Mouse (Mus musculus) gastrocnemius, postnatal 25 days (tissue): ENCODE results near the gene Nomo1. TPM values are rescaled to one million over a fixed set of nuclear protein-coding genes. Genes with fewer than 3 reads are reported as not detected.

Experiments used
- total RNA-seq, 2 experiments: library from RNA; stranded (reverse); gene quantifications; 1 replicate in 1 of 2; 2 replicates in 1 of 2; pipeline ENCODE4 v1.2.3; 2021

Nomo1 gene
- total RNA-seq, 2 experiments from 2014 or later: 54.3 to 55.4 TPM

Other genes starting within 250 kb of the Nomo1 start
- gene Lmtk3, start 250.0 kb upstream of the Nomo1 start, total RNA-seq: under 1 TPM in 1 of 2 experiments, not detected in 1; 0.19 TPM
- gene Sult2b1, start 249.0 kb upstream of the Nomo1 start, total RNA-seq: not detected
- 10 to 100 TPM; 28.2 to 33.8 TPM for gene Cyth2, start 219.1 kb upstream of the Nomo1 start, total RNA-seq
- under 1 TPM; 0.19 to 0.20 TPM for gene Kcnj14, start 208.9 kb upstream of the Nomo1 start, total RNA-seq
- 10 to 100 TPM; 13.5 to 14.5 TPM for gene Grwd1, start 202.8 kb upstream of the Nomo1 start, total RNA-seq
- gene Kdelr1, start 160.9 kb upstream of the Nomo1 start, total RNA-seq: 10 to 100 TPM; 53.4 to 64.2 TPM
- gene Grin2d, start 155.3 kb upstream of the Nomo1 start, total RNA-seq: under 1 TPM; 0.32 to 0.46 TPM
- not detected for gene Syngr4, start 137.0 kb upstream of the Nomo1 start, total RNA-seq
- 10 to 100 TPM; 53.2 to 62.5 TPM for gene Tmem143, start 136.8 kb upstream of the Nomo1 start, total RNA-seq
- 10 to 100 TPM; 13.2 to 17.0 TPM for gene Emp3, start 112.3 kb upstream of the Nomo1 start, total RNA-seq
- gene Ccdc114, start 109.6 kb upstream of the Nomo1 start, total RNA-seq: under 1 TPM; 0.46 to 0.67 TPM
- not detected for gene Abcc6, start 3.4 kb upstream of the Nomo1 start, total RNA-seq
- gene Kcnj11, start 67.1 kb downstream of the Nomo1 start, total RNA-seq: 10 to 100 TPM; 74.8 to 77.5 TPM
- 1 to 10 TPM; 3.2 to 3.3 TPM for gene Abcc8, start 146.3 kb downstream of the Nomo1 start, total RNA-seq
- gene Ush1c, start 204.8 kb downstream of the Nomo1 start, total RNA-seq: 1 to 10 TPM; 3.9 to 5.3 TPM
- under 1 TPM; 0.48 to 0.49 TPM for gene Otog, start 207.3 kb downstream of the Nomo1 start, total RNA-seq